Mouse (Mus musculus) megakaryocyte, embryonic 14.5 days (primary cell): ENCODE data around the gene Ddx6.

ENCODE experiments used
- FLI1 ChIP-seq: IDR thresholded peaks from 2 replicates; pipeline ENCODE4 v1.6.1; 2012; ENCODE audit warnings: low read length, inconsistent platforms, mixed read lengths
- GATA1 ChIP-seq: IDR thresholded peaks from 3 replicates; pipeline ENCODE4 v1.6.1; 2012; ENCODE audit warnings: mixed read lengths, low read length, inconsistent platforms, borderline replicate concordance

GRCm38 (mm10) chr9:44663706-44664105, 59.0 kb downstream of the Ddx6 start:
- no peak for TF ChIP-seq GATA1
- TF ChIP-seq FLI1 = no peak
